Mouse (Mus musculus): ENCODE measurements around the gene Adgrl2. TPM values are rescaled to one million over a fixed set of nuclear protein-coding genes. Genes with fewer than 3 reads are reported as not detected.

Gene Adgrl2
- polyA plus RNA-seq, 1 experiment from 2014 or later, result 47.1 TPM

GRCm38 (mm10) chr3:148861860-148862259 is 128.5 kb downstream of the Adgrl2 start:
- H3K4me1 ChIP-seq (ENCODE audit: control insufficient read depth in 2 of 2, insufficient read depth in 2 of 2, low read length in 2 of 2), result peaks cover 0 to 10% of the 10 kb centered on the region in 2 experiments; a peak in 2 of 4 replicates
- WGBS, result 75% methylated on average over 7 of the region's 7 CpGs
- peaks cover 50% of the 10 kb centered on the region for H3K36me3 ChIP-seq (ENCODE audit: control insufficient read depth, insufficient read depth, low read length)
- H3K27me3 ChIP-seq (ENCODE audit: control insufficient read depth, insufficient read depth, low read length), result no peaks in the 10 kb centered on the region
- no peak overlapping the region for H3K27ac ChIP-seq (replicated peaks in 1 of 2; ENCODE audit: control insufficient read depth in 1 of 2, insufficient read depth in 1 of 2, low read depth in 2 of 2, low read length in 2 of 2)
- no peak overlapping the region for H3K4me3 ChIP-seq (ENCODE audit: control insufficient read depth in 1 of 2, insufficient read depth in 1 of 2, low read depth in 1 of 2, low read length in 2 of 2)
- ATAC-seq (ENCODE audit: insufficient number of reproducible peaks, insufficient read depth, low FRiP score, low read depth), result no peak
- no peak overlapping the region for H3K4me2 ChIP-seq (ENCODE audit: low read length)
- H3K9me3 ChIP-seq (ENCODE audit: control insufficient read depth, low read length), result no peaks in the 10 kb centered on the region
- H3K9ac ChIP-seq (ENCODE audit: low read length), result no peak overlapping the region

- no peak overlapping the region for H3K4me2 ChIP-seq (ENCODE audit: low read length)
Observed at GRCm38 (mm10) chr3:148854306-148854910, 135.9 kb downstream of the Adgrl2 start.

GRCm38 (mm10) chr3:148853372-148853771 is 137.0 kb downstream of the Adgrl2 start:
- Histone ChIP-seq H3K27ac (replicated peaks in 1 of 2; ENCODE audit: control insufficient read depth in 1 of 2, insufficient read depth in 1 of 2, low read depth in 2 of 2, low read length in 2 of 2) (no peak overlapping the region), H3K9me3 (ENCODE audit: control insufficient read depth, low read length) (no peaks in the 10 kb centered on the region), H3K9ac (ENCODE audit: low read length) (no peak overlapping the region), H3K4me3 (ENCODE audit: control insufficient read depth in 1 of 2, insufficient read depth in 1 of 2, low read depth in 1 of 2, low read length in 2 of 2) (no peak overlapping the region), H3K27me3 (ENCODE audit: control insufficient read depth, insufficient read depth, low read length) (no peaks in the 10 kb centered on the region), H3K36me3 (ENCODE audit: control insufficient read depth, insufficient read depth, low read length) (peaks cover 55% of the 10 kb centered on the region), H3K4me2 (ENCODE audit: low read length) (no peak overlapping the region), H3K4me1 (ENCODE audit: control insufficient read depth in 2 of 2, insufficient read depth in 2 of 2, low read length in 2 of 2) (peaks cover 3 to 8% of the 10 kb centered on the region in 2 experiments; a peak in 3 of 4 replicates)
- no peak for ATAC-seq (ENCODE audit: insufficient number of reproducible peaks, insufficient read depth, low FRiP score, low read depth)
- WGBS, result 37% methylated on average over 8 of the region's 8 CpGs

More at GRCm38 (mm10) chr3:148854306-148854910, 135.9 kb downstream of the Adgrl2 start:
- peaks cover 3 to 8% of the 10 kb centered on the region in 2 experiments; a peak in 3 of 4 replicates for H3K4me1 ChIP-seq (ENCODE audit: control insufficient read depth in 2 of 2, insufficient read depth in 2 of 2, low read length in 2 of 2)
- H3K27me3 ChIP-seq (ENCODE audit: control insufficient read depth, insufficient read depth, low read length), result no peaks in the 10 kb centered on the region
- peaks cover 55% of the 10 kb centered on the region for H3K36me3 ChIP-seq (ENCODE audit: control insufficient read depth, insufficient read depth, low read length)
- no peaks in the 10 kb centered on the region for H3K9me3 ChIP-seq (ENCODE audit: control insufficient read depth, low read length)
- no peak overlapping the region for H3K9ac ChIP-seq (ENCODE audit: low read length)
- H3K4me3 ChIP-seq (ENCODE audit: control insufficient read depth in 1 of 2, insufficient read depth in 1 of 2, low read depth in 1 of 2, low read length in 2 of 2), result no peak overlapping the region
- ATAC-seq (ENCODE audit: insufficient number of reproducible peaks, insufficient read depth, low FRiP score, low read depth), result no peak
- 43% methylated on average over 12 of the region's 12 CpGs for WGBS
- no peak overlapping the region for H3K27ac ChIP-seq (replicated peaks in 1 of 2; ENCODE audit: control insufficient read depth in 1 of 2, insufficient read depth in 1 of 2, low read depth in 2 of 2, low read length in 2 of 2)

- Histone ChIP-seq H3K27ac (replicated peaks in 1 of 2; ENCODE audit: control insufficient read depth in 1 of 2, insufficient read depth in 1 of 2, low read depth in 2 of 2, low read length in 2 of 2) (no peak overlapping the region), H3K4me3 (ENCODE audit: control insufficient read depth in 1 of 2, insufficient read depth in 1 of 2, low read depth in 1 of 2, low read length in 2 of 2) (no peak overlapping the region), H3K4me2 (ENCODE audit: low read length) (no peak overlapping the region), H3K36me3 (ENCODE audit: control insufficient read depth, insufficient read depth, low read length) (peaks cover 57% of the 10 kb centered on the region), H3K9ac (ENCODE audit: low read length) (no peak overlapping the region), H3K4me1 (ENCODE audit: control insufficient read depth in 2 of 2, insufficient read depth in 2 of 2, low read length in 2 of 2) (peaks cover 3 to 8% of the 10 kb centered on the region in 2 experiments; a peak in 3 of 4 replicates), H3K9me3 (ENCODE audit: control insufficient read depth, low read length) (no peaks in the 10 kb centered on the region), H3K27me3 (ENCODE audit: control insufficient read depth, insufficient read depth, low read length) (no peaks in the 10 kb centered on the region)
- 71% methylated on average over 12 of the region's 12 CpGs for WGBS
- ATAC-seq (ENCODE audit: insufficient number of reproducible peaks, insufficient read depth, low FRiP score, low read depth), result no peak
Observed at GRCm38 (mm10) chr3:148852556-148852955, 137.8 kb downstream of the Adgrl2 start.

GRCm38 (mm10) chr3:148850821-148851220 is 139.5 kb downstream of the Adgrl2 start:
- Histone ChIP-seq H3K36me3 (ENCODE audit: control insufficient read depth, insufficient read depth, low read length) (peaks cover 69% of the 10 kb centered on the region), H3K4me1 (ENCODE audit: control insufficient read depth in 2 of 2, insufficient read depth in 2 of 2, low read length in 2 of 2) (peaks cover 3 to 8% of the 10 kb centered on the region in 2 experiments; a peak in 3 of 4 replicates), H3K27me3 (ENCODE audit: control insufficient read depth, insufficient read depth, low read length) (no peaks in the 10 kb centered on the region), H3K4me3 (ENCODE audit: control insufficient read depth in 1 of 2, insufficient read depth in 1 of 2, low read depth in 1 of 2, low read length in 2 of 2) (no peak overlapping the region), H3K27ac (replicated peaks in 1 of 2; ENCODE audit: control insufficient read depth in 1 of 2, insufficient read depth in 1 of 2, low read depth in 2 of 2, low read length in 2 of 2) (no peak overlapping the region), H3K9ac (ENCODE audit: low read length) (no peak overlapping the region), H3K4me2 (ENCODE audit: low read length) (no peak overlapping the region), H3K9me3 (ENCODE audit: control insufficient read depth, low read length) (no peaks in the 10 kb centered on the region)
- ATAC-seq (ENCODE audit: insufficient number of reproducible peaks, insufficient read depth, low FRiP score, low read depth), result no peak
- 87% methylated on average over 4 of the region's 4 CpGs for WGBS

- Histone ChIP-seq H3K9ac (ENCODE audit: low read length) (no peak overlapping the region), H3K4me2 (ENCODE audit: low read length) (no peak overlapping the region), H3K27me3 (ENCODE audit: control insufficient read depth, insufficient read depth, low read length) (no peaks in the 10 kb centered on the region), H3K9me3 (ENCODE audit: control insufficient read depth, low read length) (no peaks in the 10 kb centered on the region), H3K4me3 (ENCODE audit: control insufficient read depth in 1 of 2, insufficient read depth in 1 of 2, low read depth in 1 of 2, low read length in 2 of 2) (no peak overlapping the region), H3K27ac (replicated peaks in 1 of 2; ENCODE audit: control insufficient read depth in 1 of 2, insufficient read depth in 1 of 2, low read depth in 2 of 2, low read length in 2 of 2) (no peak overlapping the region), H3K4me1 (ENCODE audit: control insufficient read depth in 2 of 2, insufficient read depth in 2 of 2, low read length in 2 of 2) (peaks cover 0 to under 1% of the 10 kb centered on the region in 2 experiments; a peak in 1 of 4 replicates), H3K36me3 (ENCODE audit: control insufficient read depth, insufficient read depth, low read length) (peaks cover 79% of the 10 kb centered on the region)
- ATAC-seq (ENCODE audit: insufficient number of reproducible peaks, insufficient read depth, low FRiP score, low read depth), result no peak
- WGBS, result 87% methylated on average over 2 of the region's 2 CpGs
Observed at GRCm38 (mm10) chr3:148848366-148848765, 142.0 kb downstream of the Adgrl2 start.

GRCm38 (mm10) chr3:148844182-148844581 is 146.2 kb downstream of the Adgrl2 start:
- WGBS, result 73% methylated on average over 6 of the region's 6 CpGs
- H3K4me3 ChIP-seq (ENCODE audit: control insufficient read depth in 1 of 2, insufficient read depth in 1 of 2, low read depth in 1 of 2, low read length in 2 of 2), result no peak overlapping the region
- H3K27ac ChIP-seq (replicated peaks in 1 of 2; ENCODE audit: control insufficient read depth in 1 of 2, insufficient read depth in 1 of 2, low read depth in 2 of 2, low read length in 2 of 2), result no peak overlapping the region
- no peaks in the 10 kb centered on the region for H3K9me3 ChIP-seq (ENCODE audit: control insufficient read depth, low read length)
- no peak overlapping the region for H3K4me2 ChIP-seq (ENCODE audit: low read length)
- no peak overlapping the region for H3K9ac ChIP-seq (ENCODE audit: low read length)
- no peak for ATAC-seq (ENCODE audit: insufficient number of reproducible peaks, insufficient read depth, low FRiP score, low read depth)
- peaks cover 51% of the 10 kb centered on the region for H3K36me3 ChIP-seq (ENCODE audit: control insufficient read depth, insufficient read depth, low read length)
- H3K27me3 ChIP-seq (ENCODE audit: control insufficient read depth, insufficient read depth, low read length), result no peaks in the 10 kb centered on the region
- 0 out of 4 replicates have a peak, but pooled peaks cover 0 to 3% of the 10 kb centered on the region in 2 experiments for H3K4me1 ChIP-seq (ENCODE audit: control insufficient read depth in 2 of 2, insufficient read depth in 2 of 2, low read length in 2 of 2)

- 42% methylated on average over 7 of the region's 7 CpGs for WGBS
- Histone ChIP-seq H3K9me3 (ENCODE audit: control insufficient read depth, low read length) (no peaks in the 10 kb centered on the region), H3K4me1 (ENCODE audit: control insufficient read depth in 2 of 2, insufficient read depth in 2 of 2, low read length in 2 of 2) (0 out of 4 replicates have a peak, but pooled peaks cover 0 to 3% of the 10 kb centered on the region in 2 experiments), H3K4me2 (ENCODE audit: low read length) (no peak overlapping the region), H3K4me3 (ENCODE audit: control insufficient read depth in 1 of 2, insufficient read depth in 1 of 2, low read depth in 1 of 2, low read length in 2 of 2) (no peak overlapping the region), H3K36me3 (ENCODE audit: control insufficient read depth, insufficient read depth, low read length) (peaks cover 51% of the 10 kb centered on the region), H3K9ac (ENCODE audit: low read length) (no peak overlapping the region), H3K27me3 (ENCODE audit: control insufficient read depth, insufficient read depth, low read length) (no peaks in the 10 kb centered on the region), H3K27ac (replicated peaks in 1 of 2; ENCODE audit: control insufficient read depth in 1 of 2, insufficient read depth in 1 of 2, low read depth in 2 of 2, low read length in 2 of 2) (no peak overlapping the region)
- no peak for ATAC-seq (ENCODE audit: insufficient number of reproducible peaks, insufficient read depth, low FRiP score, low read depth)
Observed at GRCm38 (mm10) chr3:148842533-148842932, 147.8 kb downstream of the Adgrl2 start.

Data from heart, embryonic 14.5 days (tissue).